Mouse (Mus musculus) liver, adult 2 months (tissue): Measurements from ENCODE around the gene Car14.
A peak's percentile ranks its signal among the peaks of the same experiment; 100 is the strongest.

Experiments
- CTCF ChIP-seq: fragments of 200-500 bp; IDR thresholded peaks from 2 replicates; pipeline ENCODE4 v1.5.1; 2011; ENCODE audit warnings: low read depth, low read length, control low read depth
- POLR2A ChIP-seq: fragments of 200-500 bp; IDR thresholded peaks from 2 replicates; pipeline ENCODE4 v1.6.1; 2011; ENCODE audit warnings: low read length, control low read depth; ENCODE audit not compliant: insufficient read depth; ENCODE audit errors: extremely low read depth

DNA sequence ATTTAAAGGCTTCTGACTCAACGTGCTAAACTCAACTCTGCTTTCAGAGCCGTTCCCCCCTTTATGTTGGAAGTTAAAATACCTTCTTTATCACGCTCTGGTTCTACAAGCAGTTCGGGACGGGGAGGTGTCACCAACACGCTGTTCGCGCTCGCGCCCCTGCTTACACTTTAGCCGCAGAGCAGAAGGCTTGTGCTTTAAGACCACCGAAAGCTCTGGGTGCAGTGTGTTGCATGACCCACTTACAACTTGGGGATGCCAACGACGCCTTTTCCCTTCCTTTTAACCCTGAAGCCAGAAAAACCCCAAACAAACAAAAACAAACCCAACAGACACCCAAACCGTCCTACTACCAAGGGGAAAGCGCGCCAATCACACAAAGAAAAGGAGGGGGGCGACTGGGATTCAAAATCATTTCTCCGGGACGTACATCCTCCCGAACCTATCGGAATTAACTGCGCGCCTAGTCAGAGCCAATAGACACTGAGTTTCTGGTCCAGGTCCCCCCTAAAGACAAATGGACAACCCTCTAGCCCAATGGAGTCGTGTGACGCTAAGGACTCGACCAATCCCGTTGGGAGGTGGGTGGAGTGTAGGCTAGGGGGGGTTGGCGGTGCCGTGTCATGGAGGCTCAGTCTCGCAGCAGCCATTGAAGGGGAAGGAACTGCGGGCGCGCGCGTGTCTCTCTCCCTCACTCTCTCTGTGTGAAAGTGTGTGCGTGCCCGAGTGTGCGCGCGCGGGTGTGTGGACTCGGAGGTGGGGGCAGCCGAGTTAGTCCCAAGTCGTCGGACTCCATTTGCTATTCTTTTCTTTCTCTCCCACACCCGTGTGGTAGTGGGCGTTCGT, 24.4 kb upstream of the Car14 start, which contains the start of gene Anp32e:
- TF ChIP-seq CTCF (no peak), POLR2A (peak; percentile 91)
